Mouse (Mus musculus) neural tube, embryonic 11.5 days (tissue): ENCODE data around the gene 2310030G06Rik. TPM values are rescaled to one million over a fixed set of nuclear protein-coding genes. Genes with fewer than 3 reads are reported as not detected.

ENCODE experiments used
- ATAC-seq: fragments of 200-750 bp; cut with Nextera tagmentation; 2 replicates; pipeline ENCODE4 v1.8.0; 2017; ENCODE audit warnings: moderate number of reproducible peaks, mild to moderate bottlenecking, moderate TSS enrichment, moderate library complexity; ENCODE audit not compliant: insufficient read depth, low FRiP score, low TSS enrichment
- DNase-seq: peaks from one replicate; pipeline ENCODE4 v3.0.0-alpha.2; 2015; ENCODE audit warnings: low spot score
- H3K27ac ChIP-seq: fragments of 300-500 bp; sonication (generic); 2 replicates; pipeline ENCODE4 v1.5.1; 2014; ENCODE audit warnings: low read depth, mild to moderate bottlenecking, low read length
- H3K27me3 ChIP-seq: fragments of 300-500 bp; sonication (generic); 2 replicates; pipeline ENCODE4 v1.6.1; 2014; ENCODE audit warnings: mild to moderate bottlenecking, low read length, mixed read lengths; ENCODE audit not compliant: control insufficient read depth, insufficient read depth
- H3K36me3 ChIP-seq: fragments of 300-500 bp; sonication (generic); 2 replicates; pipeline ENCODE4 v1.6.1; 2014; ENCODE audit warnings: mild to moderate bottlenecking, low read length, moderate library complexity, mixed read lengths; ENCODE audit not compliant: control insufficient read depth, insufficient read depth
- H3K4me1 ChIP-seq: fragments of 300-500 bp; sonication (generic); 2 replicates; pipeline ENCODE4 v1.6.1; 2014; ENCODE audit warnings: low read length, mixed read lengths; ENCODE audit not compliant: control insufficient read depth, insufficient read depth
- H3K4me2 ChIP-seq: fragments of 300-500 bp; sonication (generic); 2 replicates; pipeline ENCODE4 v1.6.1; 2014; ENCODE audit warnings: low read depth, mild to moderate bottlenecking, moderate library complexity
- H3K4me3 ChIP-seq: fragments of 300-500 bp; sonication (generic); 2 replicates; pipeline ENCODE4 v1.5.1; 2014; ENCODE audit warnings: low read depth, low read length
- H3K9ac ChIP-seq: fragments of 300-500 bp; sonication (generic); 2 replicates; pipeline ENCODE4 v1.6.1; 2014; ENCODE audit warnings: mild to moderate bottlenecking, low read length
- H3K9me3 ChIP-seq: fragments of 300-500 bp; sonication (generic); 2 replicates; pipeline ENCODE4 v1.6.1; 2016; ENCODE audit warnings: low read length; ENCODE audit not compliant: control insufficient read depth
- WGBS: fragments of 180-500 bp; shearing (Covaris S2); extraction: QIAGEN DNeasy Blood & Tissue Kit; methylation state at CpG from one replicate; pipeline ENCODE4 v1.1.7; 2014; 5-methylcytosine and 5-hydroxymethylcytosine counted together
- polyA plus RNA-seq: library from polyadenylated mRNA; unstranded; fragments of >200 nt; fragmentation: Nextera tagmentation; extraction: Ambion mirVana; gene quantifications from 2 replicates; pipeline ENCODE4 v1.2.1, GENCODE M21; 2014

Gene 2310030G06Rik
- polyA plus RNA-seq, 1 experiment from 2014 or later: 1.1 TPM

DNA sequence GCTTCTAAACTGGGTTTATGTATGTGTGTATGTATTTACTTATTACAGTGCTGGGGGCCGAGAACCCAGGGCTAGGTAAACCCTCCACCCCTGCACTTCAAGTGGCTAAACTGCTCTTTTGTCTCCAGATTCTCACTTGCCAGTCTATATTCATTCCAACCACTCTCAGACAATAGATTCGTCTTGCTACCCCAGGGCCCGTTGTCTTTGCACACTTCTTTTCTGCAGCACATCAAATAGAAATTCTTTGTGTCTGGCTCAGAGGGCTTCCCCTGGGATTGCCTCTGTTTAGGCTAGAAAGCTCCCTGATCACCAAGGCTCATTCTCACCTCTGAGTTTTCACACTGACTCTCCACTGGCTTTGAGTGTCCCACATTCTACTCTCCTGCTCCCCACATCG, 13.8 kb downstream of the 2310030G06Rik start:
- Histone ChIP-seq H3K9me3 (no peaks in the 10 kb centered on the region), H3K27me3 (no peaks in the 10 kb centered on the region), H3K27ac (0 out of 2 replicates have a peak overlapping the region, but pooled peaks have one; percentile 8), H3K4me2 (no peak overlapping the region), H3K36me3 (no peaks in the 10 kb centered on the region), H3K9ac (no peak overlapping the region), H3K4me3 (no peak overlapping the region), H3K4me1 (peaks cover 13% of the 10 kb centered on the region; the same call in 1 of the 2 replicates)
- ATAC-seq (no peak), DNase-seq (peak; percentile 45)
- 7% methylated on average over 4 of the region's 4 CpGs for WGBS

DNA sequence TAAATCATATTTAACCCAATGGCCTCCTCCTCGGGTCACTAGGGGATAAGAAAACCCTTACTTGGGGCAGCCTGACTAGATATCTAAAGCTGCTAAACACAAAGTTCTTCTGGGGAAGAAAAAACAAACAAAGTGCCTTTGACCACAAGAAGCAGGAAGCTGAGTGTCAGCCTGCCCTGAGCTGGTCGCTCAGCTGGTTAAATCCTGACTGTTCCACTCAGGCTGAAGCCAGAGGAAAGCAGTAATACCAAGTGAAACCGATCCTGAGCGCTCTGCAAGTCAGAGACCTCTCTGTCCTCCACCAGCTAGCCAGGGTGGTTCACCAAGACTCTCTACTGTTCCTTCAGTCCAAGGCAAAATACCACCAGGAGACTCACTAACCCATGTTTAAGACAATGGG, 16.7 kb downstream of the 2310030G06Rik start:
- ATAC-seq (no peak), DNase-seq (no peak)
- H3K36me3 ChIP-seq: no peaks in the 10 kb centered on the region
- no peak overlapping the region for H3K4me3 ChIP-seq
- H3K27ac ChIP-seq: no peak overlapping the region
- 55% methylated on average over 4 of the region's 4 CpGs for WGBS
- H3K4me1 ChIP-seq: peaks cover 20% of the 10 kb centered on the region
- H3K4me2 ChIP-seq: no peak overlapping the region
- no peaks in the 10 kb centered on the region for H3K9me3 ChIP-seq
- H3K9ac ChIP-seq: no peak overlapping the region
- H3K27me3 ChIP-seq: no peaks in the 10 kb centered on the region

DNA sequence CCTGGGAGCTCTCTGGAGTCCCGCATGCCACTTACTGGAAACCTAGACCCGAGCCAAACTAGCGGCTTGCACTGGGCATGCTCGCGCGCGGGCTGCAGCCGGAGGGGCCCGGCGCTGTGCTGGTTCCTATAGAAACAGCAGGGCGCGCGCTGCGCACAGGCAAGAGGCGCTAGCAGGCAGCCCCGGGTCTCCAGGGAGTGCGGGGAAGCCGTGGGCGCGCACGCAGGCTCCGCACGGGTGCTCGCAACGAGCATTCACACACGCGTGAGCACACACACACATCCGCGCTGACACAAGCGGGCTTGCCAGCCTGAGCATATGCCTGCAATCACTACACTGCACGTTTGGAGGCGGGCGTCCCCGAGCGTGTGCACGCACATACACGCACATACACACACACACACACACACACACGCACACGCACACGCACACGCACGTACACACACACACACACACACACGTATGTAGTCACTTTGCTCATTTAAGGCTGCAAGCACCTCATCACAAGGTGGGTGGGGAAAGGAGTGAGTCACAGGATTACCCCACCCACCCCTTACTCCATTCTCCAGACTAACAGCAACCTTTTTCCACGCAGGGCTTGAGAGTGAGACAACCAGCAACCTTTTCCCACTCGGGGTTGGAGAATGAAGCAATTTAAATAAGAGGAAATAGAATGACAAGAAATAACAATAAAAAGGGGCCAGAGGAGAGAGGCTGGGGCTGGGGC, 18.2 kb downstream of the 2310030G06Rik start:
- peak; percentile 91 for ATAC-seq
- peak; percentile 91 for DNase-seq
- peaks cover 22% of the 10 kb centered on the region for H3K4me1 ChIP-seq
- H3K9me3 ChIP-seq: no peaks in the 10 kb centered on the region
- under 1% methylated on average over 45 of the region's 45 CpGs for WGBS
- H3K9ac ChIP-seq: peak overlapping the region; percentile 81
- H3K27me3 ChIP-seq: no peaks in the 10 kb centered on the region
- peak overlapping the region; percentile 60 for H3K27ac ChIP-seq
- H3K4me3 ChIP-seq: peak overlapping the region; percentile 61
- no peaks in the 10 kb centered on the region for H3K36me3 ChIP-seq
- H3K4me2 ChIP-seq: peak overlapping the region; percentile 83

DNA sequence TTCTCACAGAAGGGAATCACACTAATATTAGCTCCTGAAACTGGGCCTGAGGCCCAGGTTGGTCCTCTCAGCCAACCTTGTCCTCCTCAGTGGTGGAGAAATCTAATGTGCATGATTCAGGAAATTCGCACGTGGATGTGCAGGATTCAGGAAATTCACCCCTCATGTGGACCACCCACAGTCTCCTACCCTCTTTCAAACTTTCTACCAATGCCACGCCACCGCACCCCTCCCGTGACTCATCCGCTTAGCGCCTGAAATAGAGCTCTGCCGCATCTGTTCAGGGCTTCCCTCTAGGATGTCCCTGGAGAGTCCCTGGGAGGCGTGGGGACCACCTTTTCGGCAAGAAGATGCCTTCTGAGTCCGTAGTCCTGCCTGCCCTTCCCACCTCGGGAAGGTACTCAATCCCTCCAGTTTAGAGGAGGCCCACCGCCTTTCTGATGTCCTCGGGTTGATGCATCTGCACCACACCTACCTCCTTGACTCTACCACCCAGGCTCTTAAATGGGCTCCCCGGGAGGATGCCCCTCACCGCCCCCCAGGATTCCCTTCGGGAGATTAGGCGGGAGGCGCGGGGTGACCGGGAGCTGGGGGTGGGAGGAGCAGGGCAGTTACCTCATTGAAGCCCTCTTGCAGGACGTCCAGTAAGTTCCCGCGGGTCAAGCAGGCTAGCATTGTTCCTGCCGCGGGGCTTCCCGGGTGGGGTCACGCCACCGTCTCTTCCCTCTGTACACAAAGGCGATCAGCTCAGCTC, 19.0 kb downstream of the 2310030G06Rik start:
- peaks cover 16% of the 10 kb centered on the region for H3K4me1 ChIP-seq
- peak overlapping the region; percentile 61 for H3K4me3 ChIP-seq
- H3K36me3 ChIP-seq: no peaks in the 10 kb centered on the region
- H3K4me2 ChIP-seq: peak overlapping the region; percentile 83
- peak overlapping the region; percentile 81 for H3K9ac ChIP-seq
- no peaks in the 10 kb centered on the region for H3K27me3 ChIP-seq
- WGBS: 3% methylated on average over 30 of the region's 30 CpGs
- peak; percentile 59 for DNase-seq
- peak; percentile 36 for ATAC-seq
- no peaks in the 10 kb centered on the region for H3K9me3 ChIP-seq
- H3K27ac ChIP-seq: peak overlapping the region; percentile 60

DNA sequence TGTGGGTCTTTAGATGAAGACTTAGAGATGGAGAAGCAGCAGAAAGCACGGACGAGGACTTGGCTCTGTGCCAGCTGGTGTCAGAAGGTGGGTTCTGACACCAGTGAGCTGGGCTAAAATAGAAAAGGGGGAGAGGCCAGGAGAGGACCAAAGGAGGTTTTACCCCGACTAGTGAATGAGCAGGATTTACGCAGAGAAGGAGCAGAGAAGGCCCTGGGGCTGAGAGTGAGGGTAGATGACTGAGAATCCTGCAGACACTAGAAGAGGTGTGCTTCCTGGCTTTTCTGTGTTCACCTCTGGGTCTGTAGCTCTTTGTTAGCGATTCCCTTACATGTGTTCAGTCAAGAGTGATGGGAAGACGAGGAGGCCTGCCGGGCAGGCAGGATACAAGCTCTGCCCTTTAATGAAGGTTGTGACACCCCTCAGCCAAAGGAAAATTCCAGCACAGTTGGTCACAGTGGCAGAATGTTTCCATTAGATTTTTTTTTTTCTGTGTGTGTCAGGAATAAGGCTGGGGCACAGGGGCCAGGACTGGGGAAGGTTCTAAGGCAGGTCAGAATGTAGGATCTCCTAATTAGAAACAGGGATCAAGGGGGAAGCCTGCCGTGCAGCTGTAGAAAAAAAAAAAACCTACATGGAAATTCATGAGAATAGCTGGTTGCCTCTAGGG, 20.3 kb downstream of the 2310030G06Rik start:
- H3K4me2 ChIP-seq: peak overlapping the region; percentile 83
- H3K9me3 ChIP-seq: no peaks in the 10 kb centered on the region
- peak; percentile 28 for DNase-seq
- ATAC-seq: no peak
- H3K4me1 ChIP-seq: peaks cover 16% of the 10 kb centered on the region
- H3K4me3 ChIP-seq: peak overlapping the region; percentile 61; the same call in 1 of the 2 replicates
- 51% methylated on average over 8 of the region's 8 CpGs for WGBS
- no peaks in the 10 kb centered on the region for H3K36me3 ChIP-seq
- H3K9ac ChIP-seq: peak overlapping the region; percentile 2; the same call in 1 of the 2 replicates
- H3K27ac ChIP-seq: 0 out of 2 replicates have a peak overlapping the region, but pooled peaks have one; percentile 2
- H3K27me3 ChIP-seq: no peaks in the 10 kb centered on the region

DNA sequence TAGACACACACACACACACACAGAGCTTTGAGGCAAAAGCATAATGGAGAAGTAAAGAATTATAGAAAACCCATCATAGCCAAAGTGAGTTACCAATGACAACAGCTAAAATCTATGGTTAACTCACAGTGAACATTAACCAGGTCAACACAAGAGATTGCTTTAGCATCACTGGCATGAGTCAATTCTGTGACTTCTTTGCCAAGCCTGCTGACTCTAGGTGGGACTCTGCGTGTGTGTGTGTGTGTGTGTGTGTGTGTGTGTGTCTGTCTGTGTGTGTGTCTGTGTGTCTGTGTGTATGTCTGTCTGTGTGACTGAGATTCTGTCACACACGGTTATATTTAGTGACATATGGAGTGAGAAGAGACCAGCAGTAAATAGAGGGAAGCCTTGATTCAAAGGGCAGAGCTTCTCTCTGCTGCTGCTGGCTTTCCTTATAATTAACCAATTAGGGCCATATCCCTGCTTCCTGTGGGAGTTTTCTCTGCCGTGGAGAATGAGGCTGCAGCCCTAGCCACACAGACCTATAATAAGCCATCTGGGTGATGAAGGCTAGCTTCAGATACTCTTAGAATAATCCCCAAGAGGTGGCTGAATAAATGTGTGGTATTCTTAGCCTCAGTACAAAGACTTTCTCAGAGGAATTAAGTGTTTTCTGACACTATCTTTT, 21.5 kb downstream of the 2310030G06Rik start:
- Histone ChIP-seq H3K9me3 (no peaks in the 10 kb centered on the region), H3K27ac (no peak overlapping the region), H3K27me3 (no peaks in the 10 kb centered on the region), H3K4me3 (no peak overlapping the region), H3K36me3 (no peaks in the 10 kb centered on the region), H3K4me2 (no peak overlapping the region), H3K4me1 (peaks cover 16% of the 10 kb centered on the region), H3K9ac (no peak overlapping the region)
- WGBS: 46% methylated on average over 3 of the region's 3 CpGs
- no peak for DNase-seq
- no peak for ATAC-seq

DNA sequence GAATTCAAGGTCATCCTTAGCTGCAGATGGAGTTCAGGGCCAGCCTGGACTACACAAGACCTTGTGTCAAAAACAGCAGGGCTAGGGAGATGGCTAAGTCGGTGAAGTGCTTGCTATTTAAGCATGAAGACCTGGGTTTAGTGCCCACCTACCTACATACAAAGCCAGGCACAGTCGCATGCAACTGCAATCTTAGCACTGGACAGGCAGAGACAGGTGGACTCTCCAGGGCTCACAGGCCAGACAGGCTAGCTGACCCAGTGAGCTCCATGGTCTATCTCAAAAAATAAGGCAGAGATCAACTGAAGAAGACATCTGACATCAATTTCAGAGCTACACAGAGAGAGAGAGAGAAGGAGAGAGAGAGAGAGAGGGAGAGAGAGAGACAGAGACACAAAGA, 22.2 kb downstream of the 2310030G06Rik start:
- Histone ChIP-seq H3K27ac (no peak overlapping the region), H3K4me2 (no peak overlapping the region), H3K9ac (no peak overlapping the region; the same call in 1 of the 2 replicates), H3K4me1 (peaks cover 16% of the 10 kb centered on the region), H3K9me3 (no peaks in the 10 kb centered on the region), H3K4me3 (no peak overlapping the region), H3K36me3 (no peaks in the 10 kb centered on the region), H3K27me3 (no peaks in the 10 kb centered on the region)
- DNase-seq: no peak
- ATAC-seq: no peak
- 89% methylated on average over 2 of the region's 2 CpGs for WGBS

DNA sequence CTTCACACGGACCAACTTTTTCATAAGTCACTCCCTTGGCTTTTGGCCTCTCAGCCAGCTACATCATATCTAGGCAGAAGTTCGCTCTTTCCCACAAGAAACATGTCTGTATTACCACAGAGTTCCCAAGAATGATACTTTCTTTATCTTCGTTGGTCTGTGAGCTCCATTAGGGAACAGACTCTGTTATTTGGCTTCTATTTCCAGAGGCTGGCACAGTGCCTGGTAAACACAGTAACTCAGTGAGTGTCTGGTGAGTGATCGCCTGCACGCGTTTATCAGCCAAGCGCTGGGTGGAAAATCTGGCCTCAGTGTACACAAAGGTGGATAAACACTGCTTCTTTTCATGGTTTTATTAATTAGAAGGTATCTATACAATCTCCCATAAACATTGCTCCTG, 22.9 kb downstream of the 2310030G06Rik start:
- H3K27ac ChIP-seq: no peak overlapping the region
- no peaks in the 10 kb centered on the region for H3K27me3 ChIP-seq
- DNase-seq (no peak), ATAC-seq (no peak)
- H3K4me1 ChIP-seq: peaks cover 15% of the 10 kb centered on the region
- no peak overlapping the region for H3K9ac ChIP-seq
- no peaks in the 10 kb centered on the region for H3K36me3 ChIP-seq
- WGBS: 81% methylated on average over 7 of the region's 7 CpGs
- no peak overlapping the region for H3K4me2 ChIP-seq
- H3K4me3 ChIP-seq: no peak overlapping the region
- no peaks in the 10 kb centered on the region for H3K9me3 ChIP-seq
